In genomic region chr17:43802414-43802813, GRCm38 (mm10) we compare ENCODE assay signal across 8 mouse cellular contexts. TPM values are rescaled to one million over a fixed set of nuclear protein-coding genes. Genes with fewer than 3 reads are reported as not detected.
DNase-seq lines count a peak whose midpoint lies in the region; ATAC-seq lines count a peak whose summit lies in the region.

No protein-coding gene starts in this region.

- H3K27me3 ChIP-seq in heart, embryonic 16.5 days (ENCODE audit: control insufficient read depth, insufficient read depth, low read length): 0 out of 2 replicates have a peak, but pooled peaks cover 5% of the 10 kb centered on the region
- H3K27me3 ChIP-seq in neural tube, embryonic 14.5 days (ENCODE audit: control insufficient read depth, insufficient read depth, low read length): no peaks in the 10 kb centered on the region; the same call in 1 of the 2 replicates

- peak overlapping the region; percentile 90 for H3K27ac ChIP-seq in heart, embryonic 16.5 days (ENCODE audit: low read length)
- H3K27ac ChIP-seq in neural tube, embryonic 14.5 days (ENCODE audit: low read depth, low read length): no peak overlapping the region

- DNase-seq in gastrocnemius, postnatal 25 days: peak; percentile 9
- no peak for DNase-seq in gastrocnemius, postnatal 14 days
- peak; percentile 8 to 9 for DNase-seq in kidney, postnatal 36 days
- DNase-seq in frontal cortex, postnatal 10 days (ENCODE audit: low spot score in 2 of 2): no peak
- DNase-seq in urinary bladder, adult 2 months (ENCODE audit: low spot score): no peak

- H3K4me2 ChIP-seq in heart, embryonic 16.5 days (ENCODE audit: low read depth, low read length): peak overlapping the region; percentile 86
- peak overlapping the region; percentile 95 for H3K4me2 ChIP-seq in neural tube, embryonic 14.5 days (ENCODE audit: low read depth, low read length)

- H3K36me3 ChIP-seq in heart, embryonic 16.5 days (ENCODE audit: control insufficient read depth, insufficient read depth): no peaks in the 10 kb centered on the region
- H3K36me3 ChIP-seq in neural tube, embryonic 14.5 days (ENCODE audit: control insufficient read depth, insufficient read depth, low read length): no peaks in the 10 kb centered on the region

- no peaks in the 10 kb centered on the region for H3K9me3 ChIP-seq in heart, embryonic 16.5 days (replicated peaks; ENCODE audit: control insufficient read depth, low read length)
- no peaks in the 10 kb centered on the region for H3K9me3 ChIP-seq in neural tube, embryonic 14.5 days (ENCODE audit: control insufficient read depth, low read length)

- 29% methylated on average over 11 of the region's 11 CpGs for WGBS in heart, embryonic 16.5 days
- 57% methylated on average over 11 of the region's 11 CpGs for WGBS in neural tube, embryonic 14.5 days

- H3K9ac ChIP-seq in heart, embryonic 16.5 days (ENCODE audit: low read length): peak overlapping the region; percentile 89
- H3K9ac ChIP-seq in neural tube, embryonic 14.5 days (replicated peaks; ENCODE audit: low read depth, low read length): peak overlapping the region; percentile 82

- no peak for ATAC-seq in heart, embryonic 16.5 days (replicated peaks; ENCODE audit: extremely low read depth, insufficient read depth, low FRiP score)
- no peak for ATAC-seq in neural tube, embryonic 14.5 days (ENCODE audit: low read depth)
- ATAC-seq in erythroblast, adult 5-6 weeks (replicated peaks; ENCODE audit: low FRiP score, poor library complexity, severe bottlenecking): no peak

- intact Hi-C loops in gastrocnemius, postnatal 14 days (cut with DNase I; ENCODE audit: low total_unique reads): no loop called here

- H3K4me3 ChIP-seq in heart, embryonic 16.5 days (ENCODE audit: low read length): peak overlapping the region; percentile 81
- peak overlapping the region; percentile 62 for H3K4me3 ChIP-seq in neural tube, embryonic 14.5 days (ENCODE audit: low read depth, low read length)

- peaks cover 19% of the 10 kb centered on the region for H3K4me1 ChIP-seq in heart, embryonic 16.5 days (ENCODE audit: control insufficient read depth, insufficient read depth, low read length)
- no peaks in the 10 kb centered on the region for H3K4me1 ChIP-seq in neural tube, embryonic 14.5 days (ENCODE audit: control insufficient read depth, insufficient read depth, low read length)

RNA-seq across cellular contexts. Expression of gene Rcan2, which starts 1.3 kb away (rescaled TPM):
- total RNA-seq in gastrocnemius, postnatal 25 days (2021): 10 to 100 TPM; 39.1 to 48.2 TPM
- total RNA-seq in gastrocnemius, postnatal 14 days (2021): 10 to 100 TPM; 20.5 to 27.2 TPM
- polyA plus RNA-seq in heart, embryonic 16.5 days (2015; fragmentation: Nextera tagmentation; extraction: Ambion mirVana): 63.1 and 63.9 TPM in 2 replicates
- polyA plus RNA-seq in neural tube, embryonic 14.5 days (2014; fragmentation: Nextera tagmentation; extraction: Ambion mirVana): 126 and 130 TPM in 2 replicates
- not detected in 2 replicates for total RNA-seq in erythroblast, adult 5-6 weeks (2015; ENCODE audit: low replicate concordance)
- not detected in 2 replicates for total RNA-seq in erythroblast, adult 5-6 weeks (2017; ENCODE audit: low replicate concordance)
- 10.2 and 14.4 TPM in 2 replicates for polyA plus RNA-seq in urinary bladder, adult 2 months (2012; rRNA removed)

Comparison
In these comparisons a context has a peak if more than half of its experiments do, and no peak if none do; other contexts are left out.
1. DNase-seq: peak in gastrocnemius, postnatal 25 days (single experiment) and kidney, postnatal 36 days (2 of 2); none in gastrocnemius, postnatal 14 days (single experiment), frontal cortex, postnatal 10 days (0 of 2) and urinary bladder, adult 2 months (single experiment).
2. RNA of gene Rcan2, which starts 1.3 kb away (total RNA-seq): 39.1 to 48.2 TPM in gastrocnemius, postnatal 25 days and 20.5 to 27.2 TPM in gastrocnemius, postnatal 14 days; not detected in erythroblast, adult 5-6 weeks; every median in the first group is over 10 times any median in the second.